Mouse (Mus musculus) left cerebral cortex, adult 11 months (tissue): ENCODE data around the gene Snx21.

Source experiments
- DNase-seq: peaks from one replicate; pipeline ENCODE4 v3.0.0; 2022; ENCODE audit warnings: low spot score

Gene Snx21

GRCm38 (mm10) chr2:164785481-164786387, at the start of gene Snx21:
TSS of gene Snx21 (plus strand) at chr2:164785823.
- peak; percentile 83 for DNase-seq

DNA sequence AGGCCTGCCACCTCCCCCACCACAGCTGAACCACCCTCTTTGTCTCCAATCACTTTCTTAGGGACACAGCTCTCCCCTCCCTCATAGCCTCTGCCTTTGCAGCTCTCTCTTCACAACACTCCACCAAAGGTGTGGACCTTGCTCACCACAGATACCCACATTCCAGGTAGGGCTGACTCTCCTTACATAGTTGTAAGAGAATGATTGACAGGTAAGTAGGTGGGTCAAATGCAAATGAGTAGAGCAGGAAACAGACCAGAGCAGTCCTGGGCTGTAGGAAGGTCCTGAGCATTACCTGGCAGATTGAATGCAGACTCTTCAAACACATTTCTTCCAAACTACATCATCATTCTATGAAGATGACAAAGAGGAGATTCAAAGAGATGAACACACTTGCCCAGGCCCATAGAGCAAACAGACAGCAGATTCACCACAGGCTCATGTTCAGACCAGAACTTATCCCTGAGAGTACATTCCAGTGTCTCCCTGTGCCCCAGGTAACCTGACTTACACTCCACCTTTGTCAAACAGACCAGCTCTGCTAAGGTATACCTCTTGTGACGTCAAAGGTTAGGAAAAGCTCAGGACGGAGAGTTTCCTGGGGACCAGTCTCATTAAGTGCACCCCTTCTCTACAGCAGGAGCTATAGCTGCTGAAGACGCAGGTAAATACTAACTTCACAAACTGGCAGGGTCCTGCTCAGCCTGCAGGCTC, 48.1 kb upstream of the Snx21 start:
- DNase-seq, result no peak

DNA sequence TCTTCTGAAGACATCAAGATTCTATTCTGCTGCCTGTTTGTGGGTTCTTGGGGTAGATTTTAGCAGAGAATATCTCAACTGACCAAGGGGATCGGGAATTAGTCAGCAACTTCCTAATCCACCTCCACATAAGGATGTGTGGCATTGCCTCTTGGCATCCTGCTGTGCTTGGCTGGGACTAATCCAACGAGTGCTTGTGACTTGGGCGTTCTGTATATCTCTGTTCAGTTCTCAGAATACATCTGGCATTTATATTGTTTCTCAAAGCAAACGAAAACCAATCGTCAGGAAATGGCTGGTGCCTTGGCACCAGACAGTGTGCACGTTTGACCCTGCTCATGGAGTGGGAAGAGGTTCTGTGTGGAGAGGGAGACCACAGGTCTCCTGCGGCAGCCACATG, 45.7 kb upstream of the Snx21 start:
- DNase-seq, result no peak

DNA sequence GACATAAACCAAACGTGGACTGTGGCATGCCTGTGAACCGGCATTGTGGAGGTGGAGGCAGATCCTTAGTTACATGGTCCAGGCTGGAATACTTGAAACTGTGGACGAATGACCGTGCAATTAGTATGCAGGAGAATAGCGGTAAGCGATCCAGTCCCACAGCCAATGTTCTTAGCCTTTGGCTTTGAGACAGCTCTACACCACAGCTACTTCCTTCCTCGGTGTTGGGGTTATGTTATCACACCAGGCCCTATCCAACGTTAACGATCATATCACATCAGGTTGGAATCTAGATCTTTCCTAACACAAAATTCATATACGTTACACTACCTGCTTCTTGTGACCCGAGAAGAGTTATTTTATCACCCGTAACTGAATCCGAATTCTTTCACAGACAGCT, 40.6 kb upstream of the Snx21 start:
- DNase-seq, result no peak

DNA sequence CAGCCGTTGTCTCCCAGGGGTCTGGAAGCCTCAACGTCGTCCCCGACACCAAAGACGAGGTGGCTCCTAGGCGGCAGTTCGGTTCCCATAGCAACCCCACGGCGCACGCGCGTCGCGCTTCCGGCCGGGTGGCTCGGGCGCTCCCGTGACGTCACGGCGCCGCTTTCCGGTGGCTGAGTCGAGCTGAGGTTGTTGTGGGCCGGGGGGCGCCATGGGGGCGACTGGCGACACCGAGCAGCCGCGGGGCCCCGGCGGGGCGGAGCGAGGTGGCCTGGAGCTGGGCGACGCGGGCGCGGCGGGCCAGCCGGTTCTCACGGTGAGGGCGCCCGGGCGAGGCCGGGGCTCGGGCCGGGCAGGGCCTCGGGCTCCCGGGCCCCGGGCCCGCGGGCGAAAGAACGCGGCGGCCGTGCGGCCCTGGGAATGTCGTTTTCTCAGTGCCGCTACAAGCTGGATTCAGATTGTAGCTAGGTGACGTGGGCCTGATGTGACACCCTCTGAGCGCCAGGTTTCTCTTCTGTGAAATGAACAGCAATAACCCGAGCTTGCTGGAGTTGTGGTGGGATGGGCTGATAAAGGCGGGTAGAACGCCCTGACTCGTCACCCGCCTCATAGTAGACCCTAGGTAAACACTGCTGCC, 39.7 kb upstream of the Snx21 start, which contains the start of the genes Wfdc3 and Dnttip1:
Gene Wfdc3, minus strand, starts transcription at position 89 of the 637 bp plus-strand sequence.
Gene Dnttip1, plus strand, starts transcription at position 141 of the 637 bp plus-strand sequence.
- peak; percentile 87 for DNase-seq

- no peak for DNase-seq
These were observed 38.9 kb upstream of the Snx21 start for GRCm38 (mm10) chr2:164746693-164747092.

GRCm38 (mm10) chr2:164748191-164748590, 37.4 kb upstream of the Snx21 start:
- DNase-seq, result no peak

DNA sequence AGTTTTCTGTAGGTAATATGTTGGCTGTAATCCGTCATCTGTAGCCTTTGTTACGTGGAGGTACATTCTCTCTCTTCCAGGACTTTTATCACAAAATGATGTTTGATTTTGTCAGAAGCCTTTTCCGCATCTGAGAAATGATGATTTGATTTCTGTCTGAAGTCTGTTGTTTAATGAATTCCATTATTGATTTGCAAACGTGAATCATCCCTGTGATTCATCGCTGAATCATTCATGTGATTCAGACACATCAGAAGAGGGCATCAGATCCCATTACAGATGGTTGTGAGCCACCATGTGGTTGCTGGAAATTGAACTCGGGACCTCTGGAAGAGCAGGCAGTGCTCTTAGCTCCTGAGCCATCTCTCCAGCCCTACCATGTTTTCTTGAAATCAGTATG, 36.6 kb upstream of the Snx21 start:
- no peak for DNase-seq

- DNase-seq, result no peak
These were observed 33.2 kb upstream of the Snx21 start for GRCm38 (mm10) chr2:164752454-164752853.

DNA sequence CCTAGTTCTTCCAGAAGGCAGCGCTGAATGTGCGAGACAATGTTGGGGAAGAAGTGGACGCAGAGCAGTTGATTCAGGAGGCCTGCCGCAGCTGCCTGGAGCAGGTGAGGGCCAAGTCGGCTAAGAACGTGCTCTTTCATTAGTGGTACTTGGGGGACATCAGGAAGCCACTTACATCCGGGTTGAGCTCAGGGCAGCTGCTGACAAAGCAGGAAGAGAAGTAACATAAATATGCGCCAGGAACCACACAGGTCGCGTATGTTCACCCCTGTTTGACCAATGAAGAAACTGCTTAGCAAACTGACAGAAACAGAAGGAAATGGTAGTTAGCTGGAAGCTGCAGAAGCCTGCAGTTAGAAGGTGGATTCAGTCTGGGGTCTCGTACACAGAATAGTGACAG, 31.5 kb upstream of the Snx21 start:
- DNase-seq, result no peak

- DNase-seq, result no peak
These were observed 30.8 kb upstream of the Snx21 start for GRCm38 (mm10) chr2:164754800-164755199.

- DNase-seq, result no peak
These were observed 27.8 kb upstream of the Snx21 start for GRCm38 (mm10) chr2:164757841-164758240.

DNA sequence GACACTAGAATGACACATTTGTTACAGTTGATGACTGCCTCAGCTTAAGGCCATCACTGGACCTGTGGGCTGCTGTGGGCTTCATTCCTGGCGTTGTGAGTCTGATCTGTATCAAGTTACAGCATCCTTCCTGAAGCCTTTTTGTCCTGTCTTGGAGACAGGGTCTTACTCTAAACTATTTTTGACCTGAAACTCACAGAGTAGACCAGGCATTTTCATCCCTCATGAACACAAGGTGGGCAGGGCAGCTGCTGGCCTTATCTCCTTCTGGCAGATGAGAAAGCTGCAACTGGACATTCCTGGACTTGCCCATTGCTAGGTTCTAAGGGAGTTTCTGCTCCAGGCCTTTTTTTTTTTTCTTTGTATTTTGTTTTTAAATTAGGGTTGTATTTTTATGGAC, 26.9 kb upstream of the Snx21 start:
- no peak for DNase-seq

DNA sequence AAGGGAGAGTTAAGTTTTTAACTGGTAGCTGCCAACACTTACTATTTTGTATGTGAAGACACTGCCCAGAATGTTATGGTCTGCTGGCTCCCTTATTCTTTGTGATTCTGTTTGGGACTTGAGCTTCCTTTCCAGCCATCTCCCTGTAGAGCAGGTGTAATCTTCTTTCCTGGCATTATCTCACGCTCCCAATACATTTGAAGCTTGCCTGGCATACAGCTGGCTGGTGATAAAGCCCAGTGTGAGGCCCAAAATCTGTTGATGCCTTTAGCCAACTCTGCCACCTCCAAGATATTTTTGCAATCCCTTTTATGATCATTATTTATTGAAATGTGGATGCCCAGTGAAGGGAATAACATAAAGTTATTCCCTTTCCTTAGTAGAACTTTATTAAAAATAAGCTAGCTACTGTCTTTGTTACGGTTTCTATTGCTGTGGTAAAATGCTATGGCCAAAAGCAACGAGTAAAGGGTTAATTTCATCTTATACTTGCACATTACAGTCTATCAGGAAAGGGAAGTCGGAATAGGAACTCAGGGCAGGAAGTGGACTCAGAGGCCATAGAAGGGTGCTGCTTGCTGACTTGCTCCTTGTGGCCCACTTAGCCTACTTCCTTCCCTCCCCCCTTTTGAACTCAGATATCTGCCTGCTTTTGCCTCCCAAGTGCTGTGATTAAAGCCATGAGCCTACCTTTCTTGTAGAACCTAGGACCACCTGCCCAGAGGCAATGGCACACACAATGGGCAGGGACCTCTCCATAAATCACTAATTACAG, 25.4 kb upstream of the Snx21 start:
- DNase-seq, result no peak

- DNase-seq, result no peak
These were observed 24.1 kb upstream of the Snx21 start for GRCm38 (mm10) chr2:164761502-164761901.

DNA sequence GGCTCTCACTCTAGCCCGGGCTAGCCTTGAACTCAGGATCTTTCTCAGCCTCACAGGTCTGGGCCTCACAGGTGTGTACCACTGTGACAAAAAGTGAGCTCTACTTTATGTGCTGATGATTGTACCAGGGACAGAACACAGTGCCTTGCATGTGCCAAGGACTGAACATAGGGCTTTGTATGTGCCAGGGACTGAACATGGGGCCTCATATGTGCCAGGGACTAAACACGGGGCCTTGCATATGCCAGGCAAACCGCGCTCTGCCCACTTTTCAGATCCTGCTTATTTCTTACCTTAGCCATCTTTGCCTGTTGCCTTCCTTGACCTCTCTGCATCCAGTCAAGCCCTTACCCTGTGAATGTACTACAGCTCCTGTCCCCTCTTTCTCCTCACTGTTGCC, 23.7 kb upstream of the Snx21 start:
- no peak for DNase-seq

DNA sequence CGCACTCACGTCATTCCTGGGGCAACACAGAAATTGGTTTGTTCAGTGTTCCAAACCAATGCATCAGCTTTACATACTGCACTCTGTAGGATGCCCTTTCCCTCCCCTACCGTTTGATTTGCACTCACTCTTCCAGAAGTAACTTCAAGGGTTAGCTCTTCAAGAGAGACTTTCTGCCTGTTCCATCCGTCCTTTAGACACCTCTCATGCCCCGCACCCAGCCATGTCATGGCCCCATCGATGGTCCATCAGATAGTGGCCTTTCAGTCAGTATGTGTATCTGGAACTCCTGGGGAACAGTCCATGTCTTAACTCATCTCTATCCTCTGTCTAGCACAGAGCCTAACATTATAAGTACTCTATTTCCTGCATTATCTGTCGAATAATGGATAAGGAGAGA, 23.0 kb upstream of the Snx21 start:
- no peak for DNase-seq

GRCm38 (mm10) chr2:164765841-164766240, 19.8 kb upstream of the Snx21 start:
- no peak for DNase-seq

DNA sequence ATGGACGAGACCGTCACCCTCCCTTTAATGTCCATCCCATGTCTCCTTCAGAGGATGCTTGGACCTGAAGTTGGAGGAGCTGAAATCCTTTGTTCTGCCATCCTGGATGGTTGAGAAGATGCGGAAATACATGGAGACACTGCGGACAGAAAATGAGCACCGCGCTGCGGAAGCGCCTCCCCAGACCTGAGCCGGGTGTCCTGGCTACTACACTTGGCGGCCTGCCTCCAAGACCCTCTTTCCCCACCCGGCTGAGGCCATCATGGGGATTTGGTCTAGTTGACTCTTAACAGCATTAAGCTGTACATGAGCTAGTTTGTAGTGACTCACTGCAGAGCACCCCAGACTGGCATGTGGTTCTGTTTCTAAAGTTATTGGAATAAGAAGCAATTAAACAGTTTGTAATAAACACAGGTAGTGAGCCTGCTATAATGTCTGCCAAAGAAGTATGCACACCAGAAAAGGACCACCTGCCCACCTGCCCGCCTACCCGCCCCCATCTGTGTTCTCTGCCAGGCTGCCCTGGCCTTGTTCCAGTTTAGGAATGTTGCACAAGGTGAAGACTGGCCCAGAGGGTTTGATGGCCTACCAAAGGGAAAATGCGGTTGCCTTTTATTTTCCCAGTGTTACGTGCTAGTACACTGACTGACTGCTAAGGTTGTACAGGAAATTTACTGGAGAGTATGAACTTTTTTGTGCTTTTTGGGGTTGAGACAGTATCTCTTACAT, 17.6 kb upstream of the Snx21 start:
- DNase-seq, result no peak

DNA sequence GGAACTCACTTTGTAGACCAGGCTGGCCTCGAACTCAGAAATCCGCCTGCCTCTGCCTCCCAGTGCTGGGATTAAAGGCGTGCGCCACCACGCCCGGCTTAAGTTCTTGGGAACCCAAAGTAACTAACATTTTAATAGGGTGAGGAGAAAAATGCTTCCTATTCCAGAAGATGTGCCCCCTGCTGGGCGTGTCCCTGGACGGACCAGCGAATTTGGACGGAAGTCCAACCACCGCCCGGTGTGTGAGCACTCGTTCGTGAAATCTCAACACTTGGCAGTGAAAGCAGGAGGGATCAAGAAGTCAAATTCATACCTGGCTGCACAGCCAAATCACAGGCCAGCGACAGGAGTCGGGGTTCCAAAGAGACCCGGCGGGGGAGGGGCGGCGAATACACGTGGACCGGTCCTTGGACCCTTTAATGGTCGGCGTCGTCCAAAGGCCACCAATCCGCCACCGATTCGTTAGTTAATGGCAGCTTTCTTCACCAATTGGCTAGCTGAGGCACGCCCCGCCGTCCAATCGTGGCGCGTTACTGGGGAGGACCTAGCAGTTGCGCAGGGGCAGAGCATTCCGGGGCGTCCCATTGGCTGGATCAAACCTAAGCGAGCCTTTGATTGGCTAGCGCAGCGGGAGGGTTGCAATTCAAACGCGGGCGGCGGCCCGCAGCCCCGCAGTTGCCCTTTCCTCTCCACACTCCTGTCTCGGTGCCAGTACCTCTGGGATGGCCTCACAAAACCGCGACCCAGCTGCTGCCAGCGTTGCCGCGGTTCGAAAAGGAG, 16.2 kb upstream of the Snx21 start, which contains the start of gene Ube2c:
Gene Ube2c, plus strand, starts transcription at position 641 of the 780 bp plus-strand sequence.
- peak; percentile 96 for DNase-seq
